ENCODE assay signal across 5 mouse cellular contexts in genomic region chr1:50025766-50026165, GRCm38 (mm10).
DNase-seq lines count a peak whose midpoint lies in the region; TF ChIP-seq lines count a peak whose summit lies in the region.
"Not testable (repeated sequence)": the region's sequence is repeated elsewhere in the genome, so short reads cannot be mapped to it uniquely, and the experiment has no call there.

No protein-coding gene starts in this region.

- peak overlapping the region; percentile 14 for H3K4me3 ChIP-seq in C2C12 (ENCODE audit: insufficient read depth, poor library complexity, severe bottlenecking)
- H3K4me3 ChIP-seq in MEL (ENCODE audit: control insufficient read depth in 1 of 2, insufficient read depth in 1 of 2, low read depth in 2 of 2, low read length in 2 of 2) = peak overlapping the region; percentile 78 to 90
- peak overlapping the region; percentile 73 for H3K4me3 ChIP-seq in megakaryocyte, embryonic 14.5 days (replicated peaks)

- not testable (repeated sequence) for H3K79me3 ChIP-seq in C2C12 (ENCODE audit: low read depth)

- DNase-seq in 416B (ENCODE audit: low read depth) (peak; percentile 22), MEL (ENCODE audit: low read depth, low spot score) (peak; percentile 58), NIH3T3 (ENCODE audit: low read depth) (peak; percentile 51)

- H3K27me3 ChIP-seq in C2C12 (ENCODE audit: control insufficient read depth, insufficient read depth, insufficient read length); MEL (ENCODE audit: control insufficient read depth in 1 of 2, insufficient read depth in 2 of 2, low read length in 2 of 2); megakaryocyte, embryonic 14.5 days (replicated peaks): not testable (repeated sequence)

- not testable (repeated sequence) for TF ChIP-seq CTCF in C2C12 (IDR thresholded peaks at IDR 0.05; ENCODE audit: control insufficient read depth, insufficient read depth, insufficient read length); MEL (IDR thresholded peaks at IDR 0.05 in 2 of 3, conservative IDR thresholded peaks at IDR 0.05 in 1 of 3; ENCODE audit: control insufficient read depth in 1 of 3, insufficient read depth in 1 of 3, low read depth in 2 of 3, low read length in 3 of 3, poor library complexity in 1 of 3, severe bottlenecking in 1 of 3)

- not testable (repeated sequence) for H3K27ac ChIP-seq in MEL (ENCODE audit: control insufficient read depth, low read depth, low read length)

- not testable (repeated sequence) for H3ac ChIP-seq in C2C12 (ENCODE audit: control insufficient read depth, insufficient read length, low read depth)

- not testable (repeated sequence) for TF ChIP-seq POLR2A in MEL (IDR thresholded peaks at IDR 0.05; ENCODE audit: control insufficient read depth in 1 of 2, insufficient read depth in 1 of 2, low read depth in 1 of 2, low read length in 2 of 2, poor library complexity in 1 of 2)

- H3K9me3 ChIP-seq in MEL (replicated peaks; ENCODE audit: insufficient read depth, low read length); megakaryocyte, embryonic 14.5 days: not testable (repeated sequence)

- H3K36me3 ChIP-seq in C2C12 (ENCODE audit: control insufficient read depth, insufficient read depth); MEL (ENCODE audit: control insufficient read depth in 1 of 2, insufficient read depth in 2 of 2, low read length in 2 of 2); megakaryocyte, embryonic 14.5 days (replicated peaks; ENCODE audit: low read length): not testable (repeated sequence)

- H3K79me2 ChIP-seq in C2C12 (ENCODE audit: control insufficient read depth, insufficient read depth); MEL (ENCODE audit: control insufficient read depth, insufficient read depth, low read length, poor library complexity): not testable (repeated sequence)

- TF ChIP-seq RAD21 in MEL (IDR thresholded peaks at IDR 0.05; ENCODE audit: low read depth, low read length) = not testable (repeated sequence)

- not testable (repeated sequence) for H3K4me1 ChIP-seq in MEL (ENCODE audit: control insufficient read depth in 1 of 2, insufficient read depth in 2 of 2, low read length in 2 of 2); megakaryocyte, embryonic 14.5 days

- not testable (repeated sequence) for TF ChIP-seq EP300 in MEL (IDR thresholded peaks at IDR 0.05; ENCODE audit: low read depth in 1 of 2, low read length in 2 of 2)

- H3K9ac ChIP-seq in MEL (ENCODE audit: control insufficient read depth, low read depth, low read length, poor library complexity, severe bottlenecking) = peak overlapping the region; percentile 56

Comparison
In these comparisons a context has a peak if more than half of its experiments do, and no peak if none do; other contexts are left out.
1. H3K4me3 ChIP-seq: peak in every context shown above with its lines; median percentile 84 in MEL; 73 in megakaryocyte, embryonic 14.5 days; 14 in C2C12.